Mouse (Mus musculus) C3H10T1/2 (cell line): ENCODE results near the gene Sv2c. TPM values are rescaled to one million over a fixed set of nuclear protein-coding genes. Genes with fewer than 3 reads are reported as not detected.

Source experiments
- polyA plus RNA-seq, 2 experiments: library from polyadenylated mRNA; unstranded; fragments of >200 nt; fragmentation: generic; extraction: Trizol; gene quantifications; one replicate each; pipeline ENCODE4 v1.2.1; 2012; ENCODE audit warnings: missing spikeins in 2 of 2

Gene Sv2c
- polyA plus RNA-seq: under 1 TPM; 0.02 to 0.07 TPM

DNA sequence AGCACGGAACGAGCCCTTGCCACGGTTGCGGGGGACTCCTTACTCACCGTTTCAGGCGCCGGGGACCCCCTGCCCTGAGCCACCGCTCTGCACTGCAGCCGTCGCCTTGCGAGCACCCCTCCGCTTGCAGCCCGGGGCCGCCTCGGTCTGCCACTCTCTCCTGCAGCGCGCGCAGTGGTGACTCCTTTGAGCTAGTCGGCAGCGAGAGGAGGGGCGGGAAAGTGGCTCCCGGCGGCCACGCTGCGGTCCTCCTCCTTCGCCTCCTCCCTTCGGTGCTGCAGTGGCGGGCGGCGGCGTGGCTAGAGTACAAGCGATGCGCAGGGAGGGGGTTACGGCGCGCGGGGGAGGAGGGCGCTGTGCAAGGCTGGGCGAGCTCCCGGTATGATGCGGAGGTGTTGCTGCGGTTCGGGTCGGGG, at the start of gene Sv2c:
Gene Sv2c (minus strand): TSS at position 177 of the 416 bp plus-strand sequence.

DNA sequence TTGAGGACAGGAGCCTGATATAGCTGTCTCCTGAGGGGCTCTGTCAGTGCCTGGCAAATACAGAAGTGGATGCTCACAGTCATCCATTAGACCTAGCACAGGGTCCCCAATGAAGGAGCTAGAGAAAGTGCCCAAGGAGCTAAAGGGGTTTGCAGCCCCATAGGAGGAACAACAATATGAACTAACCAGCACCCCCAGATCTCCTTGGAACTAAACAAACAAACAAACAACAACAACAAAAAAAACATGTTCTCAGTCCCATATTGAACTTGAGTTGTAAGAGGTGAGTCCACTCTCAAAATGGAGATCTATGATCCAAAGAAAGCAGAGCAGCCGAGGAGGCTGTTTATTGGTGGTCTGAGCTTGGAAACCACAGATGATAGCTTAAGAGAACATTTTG, 50.6 kb downstream of the Sv2c start, which contains the start of gene Gm17190:
Gene Gm17190 (plus strand): TSS at position 301 of the 400 bp plus-strand sequence.

DNA sequence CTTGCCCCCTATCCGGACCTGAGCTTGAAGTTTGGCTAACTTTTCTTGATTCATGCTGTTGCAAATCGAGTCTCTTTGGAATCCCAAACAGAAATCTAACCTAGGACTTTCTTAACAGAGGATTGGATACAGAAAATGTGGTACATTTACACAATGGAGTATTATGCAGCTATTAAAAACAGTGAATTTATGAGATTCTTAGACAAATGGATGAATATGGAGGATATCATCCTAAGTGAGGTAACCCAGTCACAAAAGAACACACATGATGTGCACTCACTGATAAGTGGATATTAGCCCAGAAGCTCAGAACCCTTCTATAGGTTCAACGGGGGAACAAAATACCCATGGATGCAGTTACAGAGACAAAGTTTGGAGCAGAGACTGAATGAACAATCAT, 51.1 kb downstream of the Sv2c start, which contains the start of gene Gm20075:
Gene Gm20075 (minus strand): TSS at position 101 of the 400 bp plus-strand sequence.

Other genes with a start within 250 kb of the Sv2c start
- under 1 TPM in 1 of 2 experiments, not detected in 1; 0.05 TPM for gene Iqgap2, start 240.7 kb downstream of the Sv2c start, polyA plus RNA-seq
- gene Gm20075, start 51.2 kb downstream of the Sv2c start, polyA plus RNA-seq: 1 to 10 TPM; 1.5 to 8.9 TPM
- gene Gm17190, start 50.5 kb downstream of the Sv2c start, polyA plus RNA-seq: not detected